Mouse (Mus musculus): ENCODE data around the gene Ube2q1. TPM values are rescaled to one million over a fixed set of nuclear protein-coding genes. Genes with fewer than 3 reads are reported as not detected.
A peak's percentile ranks its signal among the peaks of the same experiment; 100 is the strongest.

Gene Ube2q1
- polyA plus RNA-seq, 1 experiment from 2014 or later, result 13.2 TPM

DNA sequence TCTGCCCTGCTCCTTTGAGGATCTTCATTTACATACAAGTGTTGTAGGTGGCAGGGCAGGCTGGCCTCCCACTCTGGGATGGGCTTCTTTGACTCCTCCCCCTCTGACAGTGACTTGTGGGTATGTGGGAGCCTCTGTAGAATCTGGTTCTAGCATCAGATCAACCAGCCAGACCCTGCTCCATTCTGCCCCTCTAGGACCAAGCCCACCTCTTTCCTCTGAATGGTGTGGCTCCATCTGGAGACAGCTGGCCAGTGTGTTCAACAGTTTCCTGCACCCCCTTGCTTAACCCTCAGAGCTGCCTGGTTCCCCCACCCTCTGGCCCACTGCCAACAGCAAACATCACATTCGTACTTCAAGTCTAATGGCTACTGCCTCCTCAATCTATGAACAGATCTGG lies 21.1 kb upstream of the Ube2q1 start:
- no peak for TF ChIP-seq CTCF (IDR thresholded peaks at IDR 0.05; ENCODE audit: low read depth)
- no peak overlapping the region for H3K4me2 ChIP-seq (ENCODE audit: low read length)
- H3K4me3 ChIP-seq (replicated peaks; ENCODE audit: low read depth, low read length), result no peak overlapping the region
- ATAC-seq (replicated peaks; ENCODE audit: low FRiP score, low read depth) (no peak), DNase-seq (ENCODE audit: low spot score) (peak; percentile 5)
- no peak overlapping the region for H3K27ac ChIP-seq
- H3K9ac ChIP-seq (ENCODE audit: low read depth, low read length), result no peak overlapping the region
- no peaks in the 10 kb centered on the region for H3K9me3 ChIP-seq (replicated peaks; ENCODE audit: low read length)
- H3K4me1 ChIP-seq (replicated peaks; ENCODE audit: insufficient read depth, low read length), result no peaks in the 10 kb centered on the region
- H3K36me3 ChIP-seq (ENCODE audit: insufficient read depth, low read length), result peaks cover 30% of the 10 kb centered on the region
- 46% methylated on average over 1 of the region's 1 CpGs for WGBS
- H3K27me3 ChIP-seq (ENCODE audit: insufficient read depth, low read length), result no peaks in the 10 kb centered on the region

GRCm38 (mm10) chr3:89755283-89755682 lies 18.1 kb upstream of the Ube2q1 start:
- no peak for ATAC-seq (replicated peaks; ENCODE audit: low FRiP score, low read depth)
- no peak overlapping the region for H3K27ac ChIP-seq
- no peaks in the 10 kb centered on the region for H3K4me1 ChIP-seq (replicated peaks; ENCODE audit: insufficient read depth, low read length)
- H3K36me3 ChIP-seq (ENCODE audit: insufficient read depth, low read length), result peaks cover 11% of the 10 kb centered on the region; the same call in 1 of the 2 replicates
- no peak for TF ChIP-seq CTCF (IDR thresholded peaks at IDR 0.05; ENCODE audit: low read depth)
- no peaks in the 10 kb centered on the region for H3K9me3 ChIP-seq (replicated peaks; ENCODE audit: low read length)
- no peak overlapping the region for H3K9ac ChIP-seq (ENCODE audit: low read depth, low read length)
- no peak overlapping the region for H3K4me3 ChIP-seq (replicated peaks; ENCODE audit: low read depth, low read length)
- no peaks in the 10 kb centered on the region for H3K27me3 ChIP-seq (ENCODE audit: insufficient read depth, low read length)
- 73% methylated on average over 6 of the region's 6 CpGs for WGBS
- DNase-seq (ENCODE audit: low spot score), result no peak
- no peak overlapping the region for H3K4me2 ChIP-seq (ENCODE audit: low read length)

GRCm38 (mm10) chr3:89757851-89758250 lies 15.6 kb upstream of the Ube2q1 start:
- Histone ChIP-seq H3K4me2 (ENCODE audit: low read length) (no peak overlapping the region), H3K9ac (ENCODE audit: low read depth, low read length) (no peak overlapping the region), H3K4me1 (replicated peaks; ENCODE audit: insufficient read depth, low read length) (no peaks in the 10 kb centered on the region), H3K9me3 (replicated peaks; ENCODE audit: low read length) (no peaks in the 10 kb centered on the region), H3K36me3 (ENCODE audit: insufficient read depth, low read length) (no peaks in the 10 kb centered on the region), H3K27ac (no peak overlapping the region), H3K27me3 (ENCODE audit: insufficient read depth, low read length) (no peaks in the 10 kb centered on the region), H3K4me3 (replicated peaks; ENCODE audit: low read depth, low read length) (no peak overlapping the region)
- DNase-seq (ENCODE audit: low spot score), result no peak
- no peak for TF ChIP-seq CTCF (IDR thresholded peaks at IDR 0.05; ENCODE audit: low read depth)
- 61% methylated on average over 2 of the region's 2 CpGs for WGBS
- no peak for ATAC-seq (replicated peaks; ENCODE audit: low FRiP score, low read depth)

GRCm38 (mm10) chr3:89759786-89760185 lies 13.6 kb upstream of the Ube2q1 start:
- H3K4me2 ChIP-seq (ENCODE audit: low read length), result no peak overlapping the region
- H3K4me1 ChIP-seq (replicated peaks; ENCODE audit: insufficient read depth, low read length), result 0 out of 2 replicates have a peak, but pooled peaks cover 3% of the 10 kb centered on the region
- H3K27ac ChIP-seq, result no peak overlapping the region

GRCm38 (mm10) chr3:89764119-89764724 lies 9.2 kb upstream of the Ube2q1 start, which contains the start of gene Chrnb2:
TSS of gene Chrnb2 (minus strand) at chr3:89764632.
- Histone ChIP-seq H3K27ac (0 out of 2 replicates have a peak within 1 kb of the TSS, but pooled peaks have one; percentile 8), H3K4me2 (ENCODE audit: low read length) (peak within 1 kb of the TSS; percentile 45), H3K27me3 (ENCODE audit: insufficient read depth, low read length) (no peaks in the 10 kb centered on the region), H3K4me3 (replicated peaks; ENCODE audit: low read depth, low read length) (0 out of 2 replicates have a peak within 1 kb of the TSS, but pooled peaks have one; percentile 13), H3K4me1 (replicated peaks; ENCODE audit: insufficient read depth, low read length) (0 out of 2 replicates have a peak, but pooled peaks cover 3% of the 10 kb centered on the region), H3K9me3 (replicated peaks; ENCODE audit: low read length) (no peaks in the 10 kb centered on the region), H3K9ac (ENCODE audit: low read depth, low read length) (no peak within 1 kb of the TSS), H3K36me3 (ENCODE audit: insufficient read depth, low read length) (no peaks in the 10 kb centered on the region)
- TF ChIP-seq CTCF (IDR thresholded peaks at IDR 0.05; ENCODE audit: low read depth), result no peak
- WGBS, result under 1% methylated on average over 36 of the region's 36 CpGs
- peak; percentile 83 for DNase-seq (ENCODE audit: low spot score)
- ATAC-seq (replicated peaks; ENCODE audit: low FRiP score, low read depth), result peak; percentile 92

More at GRCm38 (mm10) chr3:89759786-89760185, 13.6 kb upstream of the Ube2q1 start:
- WGBS, result 77% methylated on average over 3 of the region's 3 CpGs
- ATAC-seq (replicated peaks; ENCODE audit: low FRiP score, low read depth), result no peak
- no peak for TF ChIP-seq CTCF (IDR thresholded peaks at IDR 0.05; ENCODE audit: low read depth)
- no peak overlapping the region for H3K4me3 ChIP-seq (replicated peaks; ENCODE audit: low read depth, low read length)
- H3K9ac ChIP-seq (ENCODE audit: low read depth, low read length), result no peak overlapping the region
- no peaks in the 10 kb centered on the region for H3K36me3 ChIP-seq (ENCODE audit: insufficient read depth, low read length)
- DNase-seq (ENCODE audit: low spot score), result no peak
- H3K9me3 ChIP-seq (replicated peaks; ENCODE audit: low read length), result no peaks in the 10 kb centered on the region
- H3K27me3 ChIP-seq (ENCODE audit: insufficient read depth, low read length), result no peaks in the 10 kb centered on the region

- ATAC-seq (replicated peaks; ENCODE audit: low FRiP score, low read depth) (no peak), DNase-seq (ENCODE audit: low spot score) (no peak)
- Histone ChIP-seq H3K4me1 (replicated peaks; ENCODE audit: insufficient read depth, low read length) (peaks cover 9% of the 10 kb centered on the region), H3K4me3 (replicated peaks; ENCODE audit: low read depth, low read length) (no peak overlapping the region), H3K36me3 (ENCODE audit: insufficient read depth, low read length) (no peaks in the 10 kb centered on the region), H3K9me3 (replicated peaks; ENCODE audit: low read length) (no peaks in the 10 kb centered on the region), H3K4me2 (ENCODE audit: low read length) (no peak overlapping the region), H3K27ac (no peak overlapping the region), H3K9ac (ENCODE audit: low read depth, low read length) (no peak overlapping the region), H3K27me3 (ENCODE audit: insufficient read depth, low read length) (no peaks in the 10 kb centered on the region)
- 66% methylated on average over 7 of the region's 7 CpGs for WGBS
- TF ChIP-seq CTCF (IDR thresholded peaks at IDR 0.05; ENCODE audit: low read depth), result no peak
Observed at GRCm38 (mm10) chr3:89769584-89769983, 3.8 kb upstream of the Ube2q1 start.

Measured in kidney, postnatal 0 days (tissue).